Mouse (Mus musculus) liver, embryonic 14.5 days (tissue): ENCODE data around the gene Coch.
"Not testable (repeated sequence)": the region's sequence is repeated elsewhere in the genome, so short reads cannot be mapped to it uniquely, and the experiment has no call there.

Experiments used
- CTCF ChIP-seq: IDR thresholded peaks from 2 replicates; pipeline ENCODE4 v1.5.1; 2016; ENCODE audit warnings: antibody characterized with exemption, low read depth, control low read depth
- EP300 ChIP-seq: IDR thresholded peaks from 2 replicates; pipeline ENCODE4 v1.6.1; 2016; ENCODE audit warnings: antibody characterized with exemption, low read depth

DNA sequence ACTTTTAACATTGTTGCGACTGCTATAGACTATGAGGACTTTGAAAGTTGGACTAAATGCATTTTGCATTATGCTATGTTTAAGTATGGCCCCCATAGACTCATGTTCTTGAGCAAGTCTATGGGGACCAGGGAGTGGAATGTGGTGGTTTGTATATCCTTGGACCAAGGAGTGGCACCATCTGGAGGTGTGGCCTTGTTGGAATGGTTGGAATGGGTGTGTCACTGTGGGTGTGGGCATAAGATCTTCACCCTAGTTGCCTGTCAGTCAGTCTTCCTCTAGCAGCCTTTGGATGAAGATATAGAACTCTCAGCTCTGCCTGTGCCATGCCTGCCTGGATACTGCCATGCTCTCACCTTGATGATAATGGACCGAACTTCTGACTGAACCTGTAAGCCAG is 15.3 kb upstream of the Coch start:
- TF ChIP-seq CTCF, EP300: not testable (repeated sequence)
